8 mouse cellular contexts compared by ENCODE assay signal in genomic region chr13:44869418-44870119, GRCm38 (mm10).
DNase-seq lines count a peak whose midpoint lies in the region.

No protein-coding gene starts in this region.

- peak; percentile 98 for DNase-seq in R1 (ENCODE audit: low read depth, low spot score)
- DNase-seq in cerebellum, postnatal 4 days (ENCODE audit: low spot score in 2 of 2): peak; percentile 100
- peak; percentile 100 for DNase-seq in gastrocnemius, postnatal 10 days
- peak; percentile 100 for DNase-seq in hindlimb bud, embryonic 11.5 days (ENCODE audit: extremely low spot score, low read depth, low spot score)
- peak; percentile 100 for DNase-seq in left cerebral cortex, adult 18-20 months (ENCODE audit: low spot score in 2 of 2)
- DNase-seq in lung, postnatal 36 days: peak; percentile 95
- peak; percentile 74 for DNase-seq in retina, postnatal 1 day
- DNase-seq in urinary bladder, adult 18-20 months (ENCODE audit: low spot score in 2 of 2): peak; percentile 96 to 100

Comparison
In these comparisons a context has a peak if more than half of its experiments do, and no peak if none do; other contexts are left out.
1. Peak in every context shown above with its lines: DNase-seq.